Mouse (Mus musculus) liver, embryonic 14.5 days (tissue): ENCODE measurements around the gene Adh7.

Experiments used
- CTCF ChIP-seq: IDR thresholded peaks from 2 replicates; pipeline ENCODE4 v1.5.1; 2016; ENCODE audit warnings: antibody characterized with exemption, low read depth, control low read depth
- EP300 ChIP-seq: IDR thresholded peaks from 2 replicates; pipeline ENCODE4 v1.6.1; 2016; ENCODE audit warnings: antibody characterized with exemption, low read depth

GRCm38 (mm10) chr3:138238046-138238445 lies 20.5 kb downstream of the Adh7 start:
- TF ChIP-seq CTCF, result no peak
- no peak for TF ChIP-seq EP300
